Mouse (Mus musculus) fat pad, adult 2 months (tissue): ENCODE data around the gene Lingo4.

Experiments
- DNase-seq: peaks from one replicate; pipeline ENCODE4 v3.0.0-alpha.2; 2011; ENCODE audit warnings: low read depth, low spot score; ENCODE audit errors: extremely low read depth

Lingo4 gene

DNA sequence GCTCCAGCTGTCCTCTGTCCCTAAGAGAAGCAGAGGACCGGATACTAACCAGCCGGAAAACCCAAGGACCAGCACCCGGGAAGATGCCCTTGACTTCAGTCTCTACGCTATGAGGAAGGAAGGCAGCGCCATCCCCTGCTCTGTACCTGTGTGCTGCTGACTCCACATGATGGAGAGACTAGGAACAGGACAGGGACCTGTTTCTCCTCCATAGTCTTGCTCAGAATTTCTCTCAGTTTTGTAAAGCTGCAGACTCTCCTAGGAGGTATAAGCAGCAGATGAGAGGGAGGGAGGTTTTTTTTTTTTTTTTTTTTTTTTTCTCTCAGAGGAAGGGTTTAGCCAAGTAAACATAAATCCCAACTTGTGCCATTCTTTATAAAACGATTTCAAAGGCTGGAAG, at the start of gene Lingo4:
Gene Lingo4, plus strand, starts transcription at position 301 of the 400 bp plus-strand sequence.
- no peak for DNase-seq

DNA sequence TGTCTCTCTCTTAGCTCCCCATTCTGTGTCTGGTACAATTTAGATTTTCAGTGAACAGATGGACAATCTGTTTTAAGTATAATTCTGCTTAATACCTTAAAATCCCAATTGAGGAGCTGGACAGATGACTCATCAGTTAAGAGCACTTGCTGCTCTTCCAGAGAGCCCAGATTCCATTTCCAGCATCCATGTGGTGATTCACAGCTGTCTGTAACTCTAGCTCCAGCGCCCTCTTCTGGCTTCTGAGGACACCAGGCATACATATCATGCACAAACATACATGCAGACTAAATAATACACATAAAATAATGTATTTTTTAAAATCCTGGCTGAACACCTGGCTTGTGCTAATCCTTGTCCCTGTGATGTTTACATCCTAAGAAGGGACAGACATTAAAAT, 37.5 kb upstream of the Lingo4 start:
- DNase-seq, result no peak

- DNase-seq, result no peak
These were observed 36.2 kb upstream of the Lingo4 start, which contains the start of gene C2cd4d for GRCm38 (mm10) chr3:94362138-94362537. C2cd4d (plus strand) TSS chr3:94362438.

GRCm38 (mm10) chr3:94363291-94364153, 34.8 kb upstream of the Lingo4 start:
- no peak for DNase-seq

- no peak for DNase-seq
These were observed 34.2 kb upstream of the Lingo4 start for GRCm38 (mm10) chr3:94364154-94364526.

DNA sequence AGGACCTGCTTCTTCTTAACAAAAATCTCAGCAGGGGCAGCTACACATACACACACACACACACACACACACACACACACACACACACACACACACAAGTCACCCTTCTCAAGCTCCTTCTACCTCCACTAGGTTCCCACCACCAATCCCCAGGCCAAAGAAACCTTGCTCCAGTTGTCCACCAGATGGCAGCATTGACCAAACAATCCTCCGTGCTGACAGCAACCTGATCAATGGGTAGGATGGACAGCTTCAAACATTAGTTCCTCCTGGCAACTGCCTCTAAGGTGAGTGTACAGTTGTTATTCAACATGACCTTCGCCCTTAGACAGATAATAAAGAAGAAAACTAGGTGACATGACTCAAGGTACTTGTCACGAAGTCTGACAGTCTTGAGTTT, 31.6 kb upstream of the Lingo4 start:
- DNase-seq, result no peak

GRCm38 (mm10) chr3:94367511-94367910, 30.8 kb upstream of the Lingo4 start:
- no peak for DNase-seq

GRCm38 (mm10) chr3:94368631-94369030, 29.7 kb upstream of the Lingo4 start:
- DNase-seq, result no peak

DNA sequence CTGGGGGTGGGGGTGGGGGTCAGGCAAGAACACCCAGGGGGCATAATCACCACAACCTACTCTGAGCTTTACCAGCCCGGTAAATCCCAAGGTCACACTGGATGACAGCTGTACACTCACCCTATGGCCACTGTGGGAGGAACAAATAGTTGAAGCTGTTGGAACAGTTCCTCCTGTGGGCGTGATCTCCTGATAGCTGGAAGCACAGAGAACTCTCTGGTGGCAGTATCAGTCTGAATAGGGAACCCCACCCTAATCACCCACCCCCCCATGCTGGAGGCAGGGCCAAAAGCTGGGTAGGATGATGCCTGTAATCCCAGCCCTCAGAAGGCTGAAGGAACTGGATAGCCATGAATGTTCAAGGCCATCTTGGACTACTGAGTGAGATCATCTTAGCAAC, 28.6 kb upstream of the Lingo4 start:
- no peak for DNase-seq

GRCm38 (mm10) chr3:94371637-94372036, 26.7 kb upstream of the Lingo4 start:
- peak; percentile 39 for DNase-seq

- DNase-seq, result no peak
These were observed 26.3 kb upstream of the Lingo4 start for GRCm38 (mm10) chr3:94372038-94372437.

- no peak for DNase-seq
These were observed 25.7 kb upstream of the Lingo4 start, which contains the start of gene Rorc for GRCm38 (mm10) chr3:94372641-94373040. Rorc (plus strand) TSS chr3:94372794.

- DNase-seq, result no peak
These were observed 25.2 kb upstream of the Lingo4 start for GRCm38 (mm10) chr3:94373090-94373489.

- DNase-seq, result no peak
These were observed 24.7 kb upstream of the Lingo4 start for GRCm38 (mm10) chr3:94373597-94374011.

DNA sequence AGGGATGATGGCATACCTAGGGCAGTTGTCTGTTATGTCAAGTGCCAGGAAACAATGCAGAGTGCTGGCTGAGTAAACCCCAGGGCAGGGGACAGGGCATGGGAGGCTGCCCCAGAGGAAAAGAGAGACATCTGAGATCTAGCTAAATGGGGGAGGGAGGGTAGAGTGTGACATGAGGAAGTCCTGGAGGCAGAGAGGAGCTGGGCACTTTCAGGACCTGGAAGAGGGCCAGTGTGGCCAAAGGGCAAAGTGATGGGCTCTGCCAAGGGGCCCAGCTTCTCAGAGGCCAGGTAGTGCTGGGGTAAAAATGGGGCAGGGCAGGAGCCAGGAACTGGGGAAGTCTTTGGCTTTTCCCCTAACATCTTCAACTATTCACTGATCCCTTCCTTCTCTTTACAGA, 23.7 kb upstream of the Lingo4 start:
- no peak for DNase-seq

- no peak for DNase-seq
These were observed 23.2 kb upstream of the Lingo4 start for GRCm38 (mm10) chr3:94375146-94375545.

DNA sequence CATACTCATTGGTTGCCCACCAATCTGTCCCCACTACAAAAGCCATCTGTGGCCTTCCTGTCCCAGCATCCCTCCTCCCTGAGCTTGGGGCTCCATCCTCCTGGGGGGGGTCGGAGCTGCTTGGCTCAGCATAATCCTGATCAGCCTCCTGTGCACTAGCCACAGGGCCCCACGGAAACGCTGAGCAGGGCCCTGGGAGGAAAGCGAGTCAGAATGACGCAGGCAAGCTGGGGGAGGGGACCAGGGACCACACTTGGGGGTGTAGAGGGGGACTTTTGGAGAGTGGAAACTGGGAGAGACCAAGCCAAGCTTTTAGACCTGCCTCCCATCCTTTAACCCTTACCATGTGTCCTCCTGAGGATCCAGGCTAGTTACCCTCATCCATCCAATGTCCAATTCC, 22.5 kb upstream of the Lingo4 start:
- no peak for DNase-seq

- DNase-seq, result no peak
These were observed 21.0 kb upstream of the Lingo4 start for GRCm38 (mm10) chr3:94377028-94377923.

DNA sequence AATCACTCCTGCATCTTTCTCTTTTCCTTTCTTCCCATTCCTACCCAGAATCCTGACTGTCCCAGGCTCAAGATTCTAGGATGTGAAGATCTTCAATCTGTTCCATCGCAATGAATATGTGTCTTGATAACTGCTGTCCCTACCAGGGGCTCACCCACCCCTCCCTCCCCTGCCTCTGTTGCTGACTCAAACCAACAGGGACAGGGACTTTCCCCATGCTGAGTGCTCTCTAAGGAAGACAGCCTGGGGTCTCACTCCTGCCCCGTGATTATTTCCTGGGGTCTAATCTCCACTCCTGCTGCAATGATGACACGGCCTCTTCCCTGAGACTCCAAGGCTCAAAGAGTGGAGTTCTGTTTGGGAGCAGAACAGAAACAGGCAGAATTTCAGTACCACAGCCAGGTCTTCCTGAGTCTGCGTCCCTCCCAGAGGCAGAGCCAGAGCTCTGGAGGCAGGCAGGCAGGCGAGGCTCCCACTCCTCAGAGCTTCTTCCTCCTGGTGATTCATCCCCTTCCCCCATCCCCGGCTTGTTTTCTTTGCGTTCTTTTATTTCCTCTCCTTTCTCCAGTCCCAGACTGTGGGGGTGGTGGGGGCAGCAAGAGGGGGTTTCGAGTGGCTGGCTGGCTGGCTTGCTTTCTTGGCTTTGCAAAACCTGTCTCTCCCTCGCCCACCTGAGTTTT, 18.3 kb upstream of the Lingo4 start:
- DNase-seq, result no peak

GRCm38 (mm10) chr3:94382308-94382707, 16.0 kb upstream of the Lingo4 start:
- DNase-seq, result no peak

DNA sequence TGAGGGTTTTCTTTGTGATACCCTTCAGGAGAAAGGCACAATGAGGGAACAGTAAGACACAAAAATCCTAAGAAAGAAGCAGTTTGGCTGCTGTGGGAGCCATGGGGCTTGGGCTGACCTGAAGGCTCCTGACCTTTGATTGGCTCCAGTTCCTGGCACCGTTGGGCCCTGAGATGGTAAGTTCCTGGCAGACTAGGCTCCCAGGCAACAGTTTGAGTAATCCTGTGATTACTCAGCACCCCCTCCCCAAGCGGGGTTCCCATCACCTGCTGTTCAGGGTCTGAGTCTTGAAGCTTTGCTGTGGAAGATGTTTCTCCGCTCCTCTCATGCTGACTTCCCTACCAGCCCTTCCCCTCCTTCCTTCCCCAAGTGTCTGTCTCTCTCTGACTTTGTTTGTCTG, 14.8 kb upstream of the Lingo4 start:
- DNase-seq, result no peak
